Mouse (Mus musculus) spleen, adult 10 weeks (tissue): ENCODE results near the gene Ifnk. TPM values are rescaled to one million over a fixed set of nuclear protein-coding genes. Genes with fewer than 3 reads are reported as not detected.

Experiments used
- polyA plus RNA-seq: library from polyadenylated mRNA; stranded (reverse); fragments of 350-450 nt; fragmentation: Illumina TruSeq; extraction: RNeasy Lipid Tissue Mini Kit (QIAGEN cat#74804); gene quantifications from one replicate; pipeline ENCODE4 v1.2.3, GENCODE M21; 2015; ENCODE audit warnings: low replicate concordance; ENCODE audit not compliant: insufficient read depth

Ifnk gene
- not detected for polyA plus RNA-seq

DNA sequence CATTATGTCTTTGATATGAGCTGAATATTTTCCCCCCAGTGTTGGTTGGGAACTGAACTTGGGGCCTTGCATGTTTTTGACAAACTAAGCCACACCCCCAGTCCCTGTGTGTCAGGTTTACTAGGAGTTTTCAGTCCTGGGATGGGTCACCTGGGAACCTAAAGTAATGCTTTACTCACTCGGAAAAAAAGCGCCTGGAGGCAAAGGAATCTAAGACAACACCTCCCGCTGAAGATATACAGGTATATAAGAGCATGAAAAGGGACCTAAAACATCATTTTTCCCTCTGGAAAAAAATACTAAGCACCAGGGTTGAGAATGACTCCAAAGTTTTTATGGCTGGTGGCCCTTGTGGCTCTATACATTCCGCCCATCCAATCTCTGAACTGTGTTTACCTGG is at the start of gene Ifnk:
Gene Ifnk, plus strand, starts transcription at position 301 of the 400 bp plus-strand sequence.

DNA sequence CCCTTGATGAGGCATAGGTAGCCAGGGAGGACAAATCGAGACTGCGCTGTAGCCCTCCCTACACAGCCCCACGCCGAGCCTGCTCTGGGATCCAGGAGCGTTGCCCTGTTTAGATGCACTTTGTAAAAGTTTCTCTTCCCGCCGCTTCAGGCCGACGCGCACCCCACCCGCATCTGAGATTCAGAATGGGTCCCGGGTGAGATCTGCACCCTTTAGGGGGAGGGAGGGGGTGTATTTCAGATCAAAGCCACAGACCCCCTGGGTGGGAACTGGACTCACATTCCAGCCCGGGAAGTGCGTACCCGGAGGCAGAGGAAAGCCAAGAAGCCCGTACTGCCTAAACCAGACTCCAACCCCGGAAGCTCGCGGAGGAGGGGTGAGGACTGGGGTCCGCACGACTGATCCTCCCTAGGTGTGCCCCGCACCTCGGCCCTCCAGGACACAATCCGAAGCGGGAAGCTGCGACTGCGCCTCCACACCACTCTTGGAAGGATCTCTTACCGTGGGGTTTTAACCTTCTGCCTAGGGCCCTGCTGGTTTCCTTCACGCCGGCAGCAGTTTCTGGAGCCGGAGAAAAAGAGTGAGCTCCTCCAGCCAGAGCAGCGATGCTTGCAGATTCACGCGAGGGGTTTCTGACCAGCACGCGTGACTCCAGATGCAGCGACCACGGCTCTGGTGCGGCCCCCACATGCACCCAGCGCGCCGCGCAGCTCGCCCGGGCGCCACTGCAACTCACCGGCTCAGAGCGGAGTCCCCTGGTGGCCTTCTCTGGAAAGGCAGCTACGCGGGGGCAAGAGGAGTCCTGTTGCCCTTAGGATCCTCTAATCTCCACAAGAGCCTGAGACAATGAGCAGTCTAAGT is 5.1 kb downstream of the Ifnk start, which contains the start of gene Mob3b:
Gene Mob3b, minus strand, starts transcription at position 734 of the 861 bp plus-strand sequence.

Other genes with a start within 250 kb of the Ifnk start
- gene Mob3b, start 5.4 kb downstream of the Ifnk start, polyA plus RNA-seq = 5.0 TPM
- 24.3 TPM for gene C9orf72, start 74.1 kb downstream of the Ifnk start, polyA plus RNA-seq